Mouse (Mus musculus) hindbrain, embryonic 14.5 days (tissue): Measurements from ENCODE around the gene Fam187b. TPM values are rescaled to one million over a fixed set of nuclear protein-coding genes. Genes with fewer than 3 reads are reported as not detected.

ENCODE experiments used
- ATAC-seq: fragments of 200-750 bp; cut with Nextera tagmentation; 2 replicates; pipeline ENCODE4 v1.8.0; 2017; ENCODE audit warnings: moderate number of reproducible peaks, mild to moderate bottlenecking, moderate TSS enrichment, moderate library complexity; ENCODE audit not compliant: low FRiP score
- DNase-seq: peaks from one replicate; pipeline ENCODE4 v3.0.0-alpha.2; 2015; ENCODE audit warnings: low spot score
- H3K27ac ChIP-seq: fragments of 300-500 bp; sonication (generic); 2 replicates; pipeline ENCODE4 v1.5.1; 2014; ENCODE audit warnings: mild to moderate bottlenecking, moderate library complexity
- H3K27me3 ChIP-seq: fragments of 300-500 bp; sonication (generic); 2 replicates; pipeline ENCODE4 v1.6.1; 2014; ENCODE audit warnings: mild to moderate bottlenecking, low read length, mixed read lengths; ENCODE audit not compliant: control insufficient read depth, insufficient read depth
- H3K36me3 ChIP-seq: fragments of 300-500 bp; sonication (generic); replicated peaks from 2 replicates; pipeline ENCODE4 v1.6.1; 2014; ENCODE audit not compliant: control insufficient read depth, insufficient read depth
- H3K4me1 ChIP-seq: fragments of 300-500 bp; sonication (generic); replicated peaks from 2 replicates; pipeline ENCODE4 v1.6.1; 2014; ENCODE audit warnings: antibody characterized with exemption, low read length, mixed read lengths; ENCODE audit not compliant: control insufficient read depth, insufficient read depth
- H3K4me2 ChIP-seq: fragments of 300-500 bp; sonication (generic); replicated peaks from 2 replicates; pipeline ENCODE4 v1.6.1; 2014; ENCODE audit warnings: mild to moderate bottlenecking, moderate library complexity
- H3K4me3 ChIP-seq: fragments of 300-500 bp; sonication (generic); replicated peaks from 2 replicates; pipeline ENCODE4 v1.5.1; 2014; ENCODE audit warnings: mild to moderate bottlenecking, low read length
- H3K9ac ChIP-seq: fragments of 300-500 bp; sonication (generic); 2 replicates; pipeline ENCODE4 v1.6.1; 2014
- H3K9me3 ChIP-seq: fragments of 300-500 bp; sonication (generic); 2 replicates; pipeline ENCODE4 v1.6.1; 2016; ENCODE audit warnings: low read length; ENCODE audit not compliant: control insufficient read depth
- WGBS: fragments of 180-500 bp; shearing (Covaris S2); extraction: QIAGEN DNeasy Blood & Tissue Kit; methylation state at CpG from one replicate; pipeline ENCODE4 v1.1.7; 2014; 5-methylcytosine and 5-hydroxymethylcytosine counted together
- polyA plus RNA-seq: library from polyadenylated mRNA; unstranded; fragments of >200 nt; fragmentation: Nextera tagmentation; extraction: Ambion mirVana; gene quantifications from 2 replicates; pipeline ENCODE4 v1.2.1, GENCODE M21; 2014

Gene Fam187b
- polyA plus RNA-seq, 1 experiment from 2014 or later: 1.0 TPM

DNA sequence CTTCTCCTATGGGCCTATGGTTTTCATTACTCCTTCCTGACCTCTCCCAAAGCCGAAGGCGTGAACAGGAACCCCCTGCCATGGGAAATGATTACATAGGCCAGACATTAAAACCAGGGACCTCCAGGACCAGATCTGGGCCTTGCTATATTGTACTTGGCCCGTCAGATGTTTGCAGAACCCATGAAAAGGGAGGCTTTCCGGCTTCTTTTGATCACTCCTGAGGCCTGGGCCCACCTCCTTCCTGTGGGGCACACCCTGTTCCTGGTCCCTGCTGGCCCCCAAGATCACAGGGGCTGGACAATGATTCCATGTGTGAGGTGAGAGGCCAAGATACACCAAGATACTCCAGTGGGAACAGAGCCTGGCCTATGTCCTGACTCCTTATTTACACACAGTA lies 4.4 kb upstream of the Fam187b start:
- Histone ChIP-seq H3K4me1 (0 out of 2 replicates have a peak, but pooled peaks cover 4% of the 10 kb centered on the region), H3K27me3 (peaks cover 24% of the 10 kb centered on the region), H3K36me3 (no peaks in the 10 kb centered on the region), H3K9ac (no peak overlapping the region), H3K9me3 (no peaks in the 10 kb centered on the region), H3K4me3 (no peak overlapping the region), H3K27ac (0 out of 2 replicates have a peak overlapping the region, but pooled peaks have one; percentile 32), H3K4me2 (no peak overlapping the region)
- DNase-seq (no peak), ATAC-seq (no peak)
- WGBS: 84% methylated on average over 4 of the region's 4 CpGs

DNA sequence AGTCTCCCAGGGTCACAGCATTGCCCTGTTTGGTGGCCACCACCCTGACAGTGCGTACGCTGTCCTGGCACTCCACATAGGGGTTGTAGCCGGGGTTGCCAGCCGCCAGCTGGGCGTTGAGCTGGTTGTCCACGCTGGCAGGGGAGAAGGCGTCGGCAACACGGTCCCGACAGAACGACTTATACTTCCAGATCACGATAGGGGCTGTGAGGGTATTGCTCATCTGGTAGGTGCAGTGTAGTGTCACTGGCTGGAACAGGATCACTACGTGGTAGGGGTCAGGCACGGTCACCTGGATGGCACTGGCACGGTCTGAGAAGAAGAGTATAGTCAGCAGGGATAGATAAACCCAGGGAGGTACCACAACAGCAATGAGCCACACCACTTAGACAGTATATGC lies 1.7 kb upstream of the Fam187b start:
- ATAC-seq: no peak
- WGBS: 88% methylated on average over 15 of the region's 15 CpGs
- Histone ChIP-seq H3K27me3 (peaks cover 24% of the 10 kb centered on the region), H3K27ac (no peak overlapping the region), H3K4me2 (0 out of 2 replicates have a peak overlapping the region, but pooled peaks have one; percentile 49), H3K9me3 (no peaks in the 10 kb centered on the region), H3K4me1 (0 out of 2 replicates have a peak, but pooled peaks cover 4% of the 10 kb centered on the region), H3K4me3 (peak overlapping the region; percentile 26; the same call in 1 of the 2 replicates), H3K9ac (no peak overlapping the region), H3K36me3 (no peaks in the 10 kb centered on the region)
- no peak for DNase-seq

DNA sequence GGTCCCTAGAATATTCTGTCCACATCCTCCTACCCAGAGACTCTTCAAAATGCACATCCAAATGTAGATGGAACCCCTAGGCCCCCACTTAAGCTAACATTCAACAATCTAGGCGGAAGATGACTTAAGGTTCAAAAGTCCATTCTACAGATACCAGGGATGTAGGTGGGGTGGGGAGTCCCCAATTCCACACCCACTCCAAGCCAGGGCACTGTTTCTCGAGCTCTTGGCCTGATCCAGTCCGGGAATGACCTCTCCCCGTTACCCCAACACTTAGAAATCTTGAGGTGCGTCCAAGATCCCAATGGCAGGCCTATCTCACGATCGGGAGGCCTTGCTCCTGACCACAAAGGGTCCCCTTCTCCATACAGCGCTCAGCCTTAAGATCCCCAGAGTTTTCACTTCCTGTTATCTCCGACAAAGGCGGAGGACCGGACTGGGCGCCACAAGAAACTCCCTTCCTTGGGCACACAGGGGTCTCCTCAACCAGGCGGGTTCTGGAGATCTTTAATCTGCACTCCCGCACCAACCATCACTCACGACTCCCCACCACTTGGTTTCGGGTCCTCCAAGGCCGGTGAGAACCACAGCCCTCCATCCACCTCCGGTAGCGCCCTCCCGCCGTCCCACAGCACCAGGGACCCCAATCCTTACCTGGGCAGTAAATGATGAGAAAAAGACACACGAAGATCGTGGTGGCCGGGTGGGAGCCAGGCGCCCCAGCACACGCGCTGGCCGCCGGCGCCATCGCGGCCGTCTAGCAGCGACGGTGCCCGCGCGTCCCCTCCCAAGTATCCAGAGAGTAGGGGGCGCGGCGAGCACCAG lies 952 bp upstream of the Fam187b start:
- Histone ChIP-seq H3K4me1 (0 out of 2 replicates have a peak, but pooled peaks cover 4% of the 10 kb centered on the region), H3K9me3 (no peaks in the 10 kb centered on the region), H3K27me3 (peaks cover 24% of the 10 kb centered on the region), H3K27ac (no peak overlapping the region), H3K4me2 (peak overlapping the region; percentile 49), H3K9ac (peak overlapping the region; percentile 46; the same call in 1 of the 2 replicates), H3K36me3 (no peaks in the 10 kb centered on the region), H3K4me3 (peak overlapping the region; percentile 26)
- ATAC-seq: 0 out of 2 replicates have a peak, but pooled peaks have one; percentile 19
- WGBS: 3% methylated on average over 39 of the region's 41 CpGs
- DNase-seq: no peak

DNA sequence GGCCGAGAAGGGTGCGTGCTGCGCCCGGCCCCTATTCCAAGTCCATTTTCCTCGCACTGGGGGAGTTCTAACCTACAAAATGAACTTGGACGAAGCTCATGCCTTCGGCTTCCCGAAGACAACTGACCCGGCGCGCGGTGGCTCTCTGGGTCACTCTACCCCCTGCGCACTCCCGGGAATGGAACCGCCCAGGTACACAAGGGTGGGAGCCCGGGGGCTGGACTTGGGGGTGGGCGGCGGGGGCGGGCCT lies 414 bp upstream of the Fam187b start, which contains the start of gene Lsr:
Gene Lsr, minus strand, starts transcription at position 214 of the 250 bp plus-strand sequence.
- Histone ChIP-seq H3K4me3 (peak within 1 kb of the TSS; percentile 26), H3K4me2 (peak within 1 kb of the TSS; percentile 49), H3K27me3 (peaks cover 24% of the 10 kb centered on the region), H3K36me3 (no peaks in the 10 kb centered on the region), H3K9ac (peak within 1 kb of the TSS; percentile 46; the same call in 1 of the 2 replicates), H3K27ac (no peak within 1 kb of the TSS), H3K4me1 (0 out of 2 replicates have a peak, but pooled peaks cover 4% of the 10 kb centered on the region), H3K9me3 (no peaks in the 10 kb centered on the region)
- ATAC-seq (no peak), DNase-seq (no peak)
- WGBS: under 1% methylated on average over 18 of the region's 19 CpGs

DNA sequence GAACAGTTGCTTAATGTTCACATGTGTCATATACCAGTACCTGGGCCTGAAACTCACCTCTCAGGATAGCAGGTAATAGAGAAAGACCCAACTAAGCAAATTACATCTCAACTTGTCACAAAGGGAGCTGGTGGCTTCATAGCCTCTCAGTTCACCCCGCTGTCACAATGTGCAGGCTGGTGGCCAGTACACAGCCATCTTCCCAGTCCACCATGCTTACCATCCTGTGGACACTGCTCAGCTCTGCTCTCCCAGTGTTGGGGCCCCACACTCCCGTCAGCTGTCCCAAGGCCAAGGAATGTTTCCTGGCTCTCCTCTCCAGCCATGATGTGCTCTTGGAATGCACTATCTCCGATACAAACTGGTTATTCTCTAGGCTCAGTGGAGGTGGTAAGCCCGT lies 8.1 kb downstream of the Fam187b start:
- Histone ChIP-seq H3K27me3 (no peaks in the 10 kb centered on the region), H3K4me2 (no peak overlapping the region), H3K27ac (no peak overlapping the region), H3K36me3 (no peaks in the 10 kb centered on the region), H3K9ac (no peak overlapping the region), H3K4me1 (no peaks in the 10 kb centered on the region), H3K9me3 (no peaks in the 10 kb centered on the region), H3K4me3 (no peak overlapping the region)
- no peak for DNase-seq
- 88% methylated on average over 4 of the region's 4 CpGs for WGBS
- ATAC-seq: no peak

DNA sequence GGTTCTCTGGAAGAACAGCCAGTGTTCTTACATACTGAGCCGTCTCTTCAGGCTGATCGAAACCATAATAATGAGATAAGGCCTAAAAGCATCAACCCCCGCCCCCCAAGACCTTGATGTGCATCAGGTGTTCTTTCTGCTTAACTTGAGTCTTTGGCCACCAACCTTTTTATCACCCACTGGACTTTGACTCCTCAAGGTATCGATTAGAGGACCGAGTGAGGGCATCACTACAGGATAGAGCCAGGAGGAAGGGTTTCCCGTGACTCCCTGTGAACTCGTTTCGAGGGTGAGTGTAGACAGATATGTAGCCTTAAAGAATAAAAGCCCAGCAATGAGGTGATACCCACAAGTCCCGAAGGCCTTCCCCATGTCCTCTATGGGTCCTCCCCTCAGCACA lies 11.8 kb downstream of the Fam187b start:
- H3K27ac ChIP-seq: no peak overlapping the region
- no peaks in the 10 kb centered on the region for H3K4me1 ChIP-seq
- ATAC-seq (no peak), DNase-seq (no peak)
- H3K9ac ChIP-seq: no peak overlapping the region
- H3K4me3 ChIP-seq: no peak overlapping the region
- H3K27me3 ChIP-seq: no peaks in the 10 kb centered on the region
- no peak overlapping the region for H3K4me2 ChIP-seq
- WGBS: 87% methylated on average over 9 of the region's 9 CpGs
- no peaks in the 10 kb centered on the region for H3K36me3 ChIP-seq
- H3K9me3 ChIP-seq: no peaks in the 10 kb centered on the region

DNA sequence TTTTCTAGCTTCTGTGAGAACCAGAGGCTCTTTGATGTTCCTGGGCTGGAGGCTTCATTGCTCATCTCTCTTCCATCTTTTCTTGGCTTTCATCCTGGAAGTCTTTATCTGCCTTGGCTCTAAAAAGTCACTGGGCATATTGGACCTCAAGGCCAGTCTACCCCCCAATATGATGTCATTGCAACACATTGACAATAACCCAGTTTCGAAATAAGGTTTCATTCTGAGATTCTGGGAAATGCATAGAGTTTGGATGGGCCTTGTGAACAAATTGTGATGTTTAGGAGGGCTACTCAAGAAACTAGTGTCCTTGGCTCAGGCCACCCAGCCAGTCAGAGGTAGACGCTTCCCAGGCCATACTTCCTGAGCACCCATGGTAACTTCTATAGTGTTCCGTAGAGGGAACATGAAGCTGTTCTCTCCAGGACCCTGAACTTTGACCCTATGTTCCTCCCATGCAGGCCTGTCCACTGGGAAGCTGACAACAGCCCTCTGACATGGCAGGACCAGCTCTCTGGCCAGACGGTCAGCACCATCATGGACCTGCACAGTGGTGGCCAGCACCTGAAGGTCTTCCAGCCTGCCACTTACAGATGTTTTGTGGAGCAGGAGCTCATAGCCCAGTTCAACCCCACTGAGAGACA lies 15.1 kb downstream of the Fam187b start:
- Histone ChIP-seq H3K4me3 (no peak overlapping the region), H3K36me3 (no peaks in the 10 kb centered on the region), H3K27me3 (no peaks in the 10 kb centered on the region), H3K4me2 (no peak overlapping the region), H3K9me3 (no peaks in the 10 kb centered on the region), H3K4me1 (no peaks in the 10 kb centered on the region), H3K9ac (no peak overlapping the region), H3K27ac (no peak overlapping the region)
- ATAC-seq (no peak), DNase-seq (no peak)
- WGBS: 83% methylated on average over 4 of the region's 4 CpGs

DNA sequence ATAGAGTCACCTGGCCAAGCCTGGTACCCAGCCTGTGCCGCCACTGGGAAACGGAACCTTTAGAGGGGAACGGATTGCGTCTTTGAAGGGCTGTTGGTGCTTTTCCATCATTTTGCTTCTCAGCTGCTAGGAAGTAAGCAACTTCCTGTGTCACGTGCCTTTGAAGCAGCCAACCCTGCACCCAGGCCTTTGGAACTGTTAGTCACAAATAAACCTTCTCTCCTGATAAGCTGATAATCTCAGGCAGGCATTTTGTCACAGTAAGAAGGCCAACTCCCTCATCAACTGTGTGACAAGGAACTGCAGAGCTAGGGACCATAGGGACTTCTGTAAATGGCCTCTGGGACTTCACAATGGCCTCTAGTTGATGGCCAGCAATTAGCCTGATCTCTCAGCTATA lies 18.6 kb downstream of the Fam187b start:
- WGBS: 87% methylated on average over 5 of the region's 5 CpGs
- no peak for ATAC-seq
- H3K9ac ChIP-seq: no peak overlapping the region
- H3K27ac ChIP-seq: no peak overlapping the region
- H3K4me3 ChIP-seq: no peak overlapping the region
- no peaks in the 10 kb centered on the region for H3K36me3 ChIP-seq
- H3K4me2 ChIP-seq: no peak overlapping the region
- DNase-seq: no peak
- no peaks in the 10 kb centered on the region for H3K4me1 ChIP-seq
- H3K27me3 ChIP-seq: no peaks in the 10 kb centered on the region
- H3K9me3 ChIP-seq: no peaks in the 10 kb centered on the region

DNA sequence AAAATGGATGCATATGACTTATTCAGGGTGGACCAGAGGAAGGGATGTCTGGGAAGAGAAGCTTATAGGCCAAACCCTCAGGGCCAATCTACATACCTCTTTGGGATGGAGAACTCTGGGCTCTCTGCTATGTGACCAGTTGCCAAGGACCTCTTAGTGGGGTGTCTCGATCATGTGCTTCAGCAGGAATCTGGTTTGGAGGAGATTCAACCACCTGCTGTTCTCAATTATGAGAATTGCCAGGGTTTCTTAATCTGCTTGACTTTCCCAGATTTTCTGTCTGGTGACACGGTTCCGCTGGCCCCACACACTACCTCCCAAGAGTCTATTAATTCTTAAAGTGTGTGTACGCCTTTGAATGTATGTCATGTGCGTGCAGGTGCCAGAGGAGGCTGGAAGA lies 20.4 kb downstream of the Fam187b start:
- no peak for ATAC-seq
- Histone ChIP-seq H3K9me3 (no peaks in the 10 kb centered on the region), H3K4me2 (no peak overlapping the region), H3K27me3 (no peaks in the 10 kb centered on the region), H3K4me1 (no peaks in the 10 kb centered on the region), H3K9ac (no peak overlapping the region), H3K36me3 (no peaks in the 10 kb centered on the region), H3K27ac (no peak overlapping the region), H3K4me3 (no peak overlapping the region)
- DNase-seq: no peak
- WGBS: 79% methylated on average over 5 of the region's 5 CpGs
